Mouse (Mus musculus): ENCODE results near the gene Bfsp2.
"Not testable (repeated sequence)": the region's sequence is repeated elsewhere in the genome, so short reads cannot be mapped to it uniquely, and the experiment has no call there.

Gene Bfsp2

DNA sequence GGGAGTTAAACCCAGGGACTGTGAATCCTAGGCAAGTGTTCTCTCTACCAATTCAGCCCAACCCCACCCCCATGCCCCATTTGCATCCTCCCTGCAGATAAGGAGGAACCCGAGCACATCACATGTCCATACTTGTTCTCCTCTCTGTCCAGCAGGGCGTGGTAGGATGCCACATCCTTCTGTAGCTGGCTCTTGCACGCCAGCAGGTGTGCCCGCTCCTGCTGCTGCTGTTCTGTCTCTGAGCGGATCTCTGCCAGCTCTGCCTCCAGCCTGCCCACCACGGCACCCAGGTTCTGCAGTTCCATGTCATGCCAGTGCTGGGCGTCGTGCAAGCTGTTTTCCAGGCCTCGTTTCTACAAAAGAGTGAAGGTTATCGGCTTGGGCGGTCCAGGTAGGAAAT lies 53.8 kb downstream of the Bfsp2 start:
- DNase-seq, result no peak

DNA sequence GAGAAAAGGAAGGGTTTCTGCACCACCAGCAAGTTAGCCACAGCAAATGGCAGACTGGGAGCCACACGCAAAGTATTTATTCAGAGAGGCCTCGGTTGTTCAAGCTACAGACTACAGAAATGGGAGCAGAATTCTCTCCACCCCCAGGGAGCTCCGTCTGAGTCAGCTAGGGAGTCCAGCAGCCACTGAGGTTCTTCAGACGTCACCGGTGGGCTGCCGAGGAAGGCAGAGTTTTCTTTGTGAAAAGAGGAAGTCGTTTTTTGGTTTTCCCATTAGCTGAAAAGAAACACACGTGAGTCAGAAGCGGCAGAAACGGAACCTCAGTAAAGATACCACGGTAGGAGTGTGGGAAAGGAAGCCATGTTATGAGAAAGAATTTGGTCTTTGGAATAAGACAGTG lies 55.4 kb downstream of the Bfsp2 start:
- DNase-seq, result no peak

- DNase-seq, result no peak
Observed at GRCm38 (mm10) chr9:103423951-103424350, 56.3 kb downstream of the Bfsp2 start.

- no peak for DNase-seq
Observed at GRCm38 (mm10) chr9:103423384-103423783, 56.8 kb downstream of the Bfsp2 start.

- DNase-seq, result peak; percentile 38
Observed at GRCm38 (mm10) chr9:103422847-103423246, 57.4 kb downstream of the Bfsp2 start.

- no peak for DNase-seq
Observed at GRCm38 (mm10) chr9:103420844-103421243, 59.4 kb downstream of the Bfsp2 start.

GRCm38 (mm10) chr9:103418786-103419185 lies 61.4 kb downstream of the Bfsp2 start:
- no peak for DNase-seq

- DNase-seq, result not testable (repeated sequence)
Observed at GRCm38 (mm10) chr9:103418267-103418666, 62.0 kb downstream of the Bfsp2 start.

GRCm38 (mm10) chr9:103413457-103413856 lies 66.8 kb downstream of the Bfsp2 start:
- DNase-seq, result no peak

GRCm38 (mm10) chr9:103409119-103409518 lies 71.1 kb downstream of the Bfsp2 start:
- DNase-seq, result no peak

GRCm38 (mm10) chr9:103408136-103408777 lies 72.0 kb downstream of the Bfsp2 start:
- DNase-seq, result no peak

DNA sequence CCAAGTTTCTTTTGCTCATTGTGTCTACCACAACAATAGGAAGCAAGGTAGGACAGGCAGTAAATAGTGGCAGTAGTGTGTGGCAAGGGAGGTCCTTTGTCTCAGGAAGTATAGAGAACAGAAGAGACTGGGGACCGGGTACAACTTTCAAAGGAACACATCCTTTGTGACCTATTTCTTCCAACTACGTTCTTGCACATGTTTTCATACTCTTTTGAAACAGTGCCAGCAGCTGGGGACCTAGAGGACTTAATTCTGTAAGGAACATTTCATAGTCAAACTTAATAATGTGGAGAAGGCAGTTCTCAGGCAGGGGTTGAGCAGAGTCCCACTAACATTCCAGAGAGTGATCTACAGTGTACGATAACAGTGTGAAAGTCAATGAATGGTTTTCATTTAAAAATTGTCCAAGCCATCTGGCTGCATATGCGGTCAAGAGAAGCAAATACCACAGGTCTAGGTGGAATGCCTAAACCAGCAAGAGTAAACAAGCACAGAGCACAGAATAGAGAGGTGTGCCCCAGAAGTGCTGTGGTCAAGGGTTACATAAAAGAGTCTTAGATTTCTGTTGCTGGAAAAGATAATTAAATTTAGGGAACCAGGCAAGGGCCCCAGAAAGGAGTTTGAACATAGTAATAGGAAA lies 76.8 kb downstream of the Bfsp2 start:
- no peak for DNase-seq

DNA sequence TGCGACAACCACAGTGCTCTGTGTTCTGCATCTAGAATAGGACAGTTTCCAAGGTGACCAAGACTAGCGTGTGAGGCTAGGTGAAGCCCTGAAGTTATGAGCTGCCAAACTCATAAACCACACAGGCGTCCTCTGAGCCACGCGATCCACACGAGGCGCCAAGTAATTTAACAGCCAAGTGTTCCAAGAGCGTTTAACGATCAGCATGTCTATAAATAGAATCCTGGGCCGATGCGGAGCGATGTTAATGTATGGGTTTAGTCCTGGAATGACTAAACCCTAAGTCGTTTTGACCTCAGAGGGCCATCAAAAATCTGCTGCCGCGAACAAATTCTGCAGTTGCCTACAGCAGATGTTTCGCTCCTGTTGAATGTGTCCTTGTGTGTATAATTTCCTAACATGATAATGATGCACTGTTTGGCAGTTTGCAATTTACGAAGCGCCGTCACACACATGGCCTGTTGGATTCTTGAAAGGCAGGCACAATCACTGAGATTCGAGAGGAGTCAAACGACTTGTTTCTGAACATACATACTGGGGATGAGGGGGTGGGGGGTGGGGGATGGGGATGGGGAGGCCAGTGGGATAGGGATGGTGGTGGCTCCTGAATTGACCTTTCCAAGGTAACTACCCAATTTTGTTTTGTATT lies 81.6 kb downstream of the Bfsp2 start:
- DNase-seq, result peak; percentile 26

GRCm38 (mm10) chr9:103393256-103393655 lies 87.0 kb downstream of the Bfsp2 start:
- no peak for DNase-seq

- DNase-seq, result no peak
Observed at GRCm38 (mm10) chr9:103391796-103392372, 88.3 kb downstream of the Bfsp2 start.

- no peak for DNase-seq
Observed at GRCm38 (mm10) chr9:103389261-103389660, 91.0 kb downstream of the Bfsp2 start.

GRCm38 (mm10) chr9:103387011-103387653 lies 93.1 kb downstream of the Bfsp2 start:
- DNase-seq, result no peak

- no peak for DNase-seq
Observed at GRCm38 (mm10) chr9:103386573-103386972, 93.6 kb downstream of the Bfsp2 start.

GRCm38 (mm10) chr9:103385600-103385999 lies 94.6 kb downstream of the Bfsp2 start:
- no peak for DNase-seq

DNA sequence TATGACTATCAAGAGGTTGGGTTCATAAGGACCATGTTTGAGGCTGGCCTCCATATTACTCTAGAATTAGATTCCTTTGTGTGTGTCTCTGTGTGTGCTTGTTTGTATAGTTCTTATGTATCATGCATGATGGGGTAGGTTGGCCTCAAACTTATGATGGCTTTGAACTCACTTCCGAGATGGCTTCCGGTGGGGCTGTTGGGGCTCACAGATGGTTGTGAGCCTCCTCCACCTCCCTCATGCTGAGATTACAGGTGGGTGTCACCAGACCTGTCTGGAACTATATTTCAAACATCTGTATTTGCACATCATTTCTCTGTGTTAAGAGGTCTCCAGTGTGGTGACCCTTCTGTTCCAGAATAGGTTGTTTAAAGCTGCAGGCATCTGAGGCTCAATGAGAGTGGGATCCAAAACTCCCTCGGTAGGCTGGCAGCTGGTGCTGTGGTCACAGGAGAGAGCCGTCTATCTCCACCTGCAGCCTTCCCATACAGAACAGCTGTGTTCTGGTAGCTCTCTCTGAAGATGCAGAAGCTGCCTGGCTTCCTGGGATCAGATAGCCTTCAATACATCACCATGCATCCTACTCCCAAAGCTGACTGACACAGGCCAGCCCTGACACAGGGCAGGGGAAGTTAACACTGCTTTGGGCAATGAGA lies 96.0 kb downstream of the Bfsp2 start:
- DNase-seq, result no peak

DNA sequence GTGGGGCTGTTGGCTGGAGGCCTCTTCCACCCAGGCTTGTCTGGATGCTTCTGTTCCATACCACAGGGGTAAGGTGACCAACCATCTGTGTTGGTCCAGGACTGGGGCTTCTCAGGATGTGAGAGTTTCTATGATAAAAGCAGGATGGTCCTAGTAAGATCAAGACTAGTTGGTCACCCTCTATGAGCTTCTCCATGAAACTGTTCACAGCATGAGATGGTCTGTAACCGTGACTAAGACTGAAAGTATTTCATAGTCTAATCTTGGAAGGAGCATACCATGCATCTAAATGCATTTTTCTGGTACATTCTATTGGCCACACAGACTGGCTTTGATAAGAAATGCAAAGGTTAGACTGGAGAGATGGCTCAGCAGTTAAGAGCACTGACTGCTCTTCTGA lies 96.6 kb downstream of the Bfsp2 start:
- DNase-seq, result no peak

DNA sequence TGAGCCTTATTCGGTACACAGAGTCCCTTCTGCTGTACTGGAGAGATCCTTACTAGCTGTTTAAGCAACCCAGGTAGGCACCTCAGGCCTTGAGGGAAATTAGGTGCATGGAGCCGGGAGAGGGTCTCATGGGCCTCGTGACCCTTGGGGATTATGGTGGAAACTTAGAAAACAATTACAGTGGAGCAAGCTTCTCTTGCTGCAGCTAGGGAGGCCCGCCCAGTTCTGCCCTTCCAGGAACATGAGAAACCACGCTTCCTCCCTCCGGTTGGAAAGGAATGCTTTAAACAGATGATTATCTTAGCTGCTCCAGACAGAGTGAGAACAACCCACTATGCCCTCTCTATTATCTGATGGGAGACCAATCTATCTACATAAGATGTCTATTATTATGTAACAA lies 97.2 kb downstream of the Bfsp2 start:
- no peak for DNase-seq

DNA sequence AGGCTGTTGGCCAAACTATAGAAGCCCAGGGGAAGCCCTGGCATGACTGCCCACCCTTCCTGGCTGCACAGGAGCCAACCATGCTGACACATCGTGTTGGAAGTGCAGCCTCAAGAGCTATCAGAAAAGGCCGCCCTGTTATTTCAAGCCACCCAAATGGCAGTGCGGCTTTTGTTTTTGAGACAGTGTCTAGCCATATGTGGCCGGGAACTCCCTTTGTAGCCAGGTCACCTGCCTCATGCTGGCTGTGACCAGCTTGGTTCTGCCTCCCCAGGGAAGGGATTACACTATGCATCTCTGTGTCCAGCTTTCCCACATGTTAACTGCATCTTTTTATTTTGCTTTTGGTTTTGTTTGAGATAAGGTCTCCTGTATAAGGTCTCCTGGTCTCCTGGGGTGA lies 99.7 kb downstream of the Bfsp2 start:
- DNase-seq, result no peak
